Mouse (Mus musculus): ENCODE measurements around the gene Lbh.

DNA sequence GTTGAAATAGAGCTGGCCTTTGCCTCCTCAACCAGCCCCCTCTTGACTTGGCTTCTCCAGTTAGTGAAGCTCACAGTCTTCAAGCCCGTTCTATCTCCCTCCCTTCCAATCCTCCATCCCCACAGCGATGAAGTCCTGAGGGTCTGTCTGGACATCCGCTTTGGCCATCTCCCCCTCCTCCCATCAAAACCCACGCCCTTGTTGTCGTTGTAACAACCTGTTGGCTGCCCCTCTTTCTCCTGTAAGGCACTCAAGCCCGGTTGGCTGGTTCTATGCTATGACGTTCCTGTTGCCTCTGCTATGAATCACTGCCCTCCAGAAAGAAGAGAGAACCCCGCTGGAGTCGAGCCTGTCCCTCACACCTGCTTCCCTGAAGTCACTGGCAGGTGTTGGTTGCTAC, 10.9 kb upstream of the Lbh start:
- no peak for TF ChIP-seq CTCF (IDR thresholded peaks at IDR 0.05; ENCODE audit: control insufficient read depth, insufficient read depth, insufficient replicate concordance, low read depth, low read length)
- no peak for TF ChIP-seq POLR2A (IDR thresholded peaks at IDR 0.05; ENCODE audit: control insufficient read depth, low read depth, low read length)

All from testis, adult 2 months (tissue).